Mouse (Mus musculus): Measurements from ENCODE around the gene Hoxa7.

DNA sequence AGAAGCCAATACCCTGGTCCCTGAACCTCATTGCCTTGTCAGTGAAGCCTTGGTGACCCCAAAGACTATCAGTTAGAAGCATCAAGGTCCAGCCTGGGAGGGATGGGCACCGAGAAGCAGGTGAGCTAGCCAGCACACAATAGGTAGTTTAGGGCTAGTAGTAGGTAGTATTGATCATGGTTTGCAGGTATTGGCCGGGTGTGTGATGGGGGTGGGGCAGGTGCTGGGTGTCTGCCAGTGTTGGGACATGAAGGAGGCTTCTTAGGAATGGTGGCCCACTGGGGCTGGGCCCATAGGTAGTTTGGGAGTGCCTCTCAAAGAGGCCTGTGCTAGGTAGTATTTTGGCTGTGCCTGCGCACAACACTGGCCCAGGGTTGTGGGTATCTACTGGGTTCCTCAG, 6.6 kb downstream of the Hoxa7 start:
- TF ChIP-seq CTCF (IDR thresholded peaks at IDR 0.05; ENCODE audit: low read depth) (no peak), EP300 (optimal IDR thresholded peaks at IDR 0.05) (no peak)
